Mouse (Mus musculus) spleen, embryonic (tissue): Measurements from ENCODE around the gene Aasdhppt.

Source experiments
- CTCF ChIA-PET: fragments of 350-600 bp; sonication (Branson Sonifier 250); formaldehyde crosslinking; loops from one replicate; lab custom pipeline; 2022; lab: Charles Lee

The Aasdhppt gene

GRCm38 (mm10) chr9:4309351-4310085 lies at the start of gene Aasdhppt, which contains the start of gene Kbtbd3:
Aasdhppt (minus strand) TSS chr9:4309471.
Kbtbd3 (plus strand) TSS chr9:4309833.
- CTCF ChIA-PET, result no interaction called here

- CTCF ChIA-PET, result no interaction called here
Observed at GRCm38 (mm10) chr9:4353163-4353562, 43.9 kb upstream of the Aasdhppt start.

GRCm38 (mm10) chr9:4318939-4319721 lies 9.9 kb upstream of the Aasdhppt start:
- CTCF ChIA-PET, result no interaction called here

- CTCF ChIA-PET, result no interaction called here
Observed at GRCm38 (mm10) chr9:4315746-4316145, 6.5 kb upstream of the Aasdhppt start.

- CTCF ChIA-PET, result no interaction called here
Observed at GRCm38 (mm10) chr9:4313946-4314345, 4.7 kb upstream of the Aasdhppt start.

GRCm38 (mm10) chr9:4311162-4311561 lies 1.9 kb upstream of the Aasdhppt start:
- CTCF ChIA-PET, result no interaction called here

GRCm38 (mm10) chr9:4310706-4311105 lies 1.4 kb upstream of the Aasdhppt start:
- CTCF ChIA-PET, result no interaction called here

- CTCF ChIA-PET, result no interaction called here
Observed at GRCm38 (mm10) chr9:4308628-4309350, 482 bp downstream of the Aasdhppt start.

GRCm38 (mm10) chr9:4304867-4305266 lies 4.4 kb downstream of the Aasdhppt start:
- CTCF ChIA-PET, result interaction anchor here (0.7 kb wide), 1 partner anchor 13 kb away, joined by 3 read pairs; no protein-coding TSS in a partner anchor

- CTCF ChIA-PET, result interaction anchor here (0.6 kb wide), 1 partner anchor 9 kb away, joined by 3 read pairs; no protein-coding TSS in a partner anchor
Observed at GRCm38 (mm10) chr9:4300466-4300865, 8.8 kb downstream of the Aasdhppt start.

GRCm38 (mm10) chr9:4283850-4284249 lies 25.4 kb downstream of the Aasdhppt start:
- CTCF ChIA-PET, result no interaction called here

- CTCF ChIA-PET, result no interaction called here
Observed at GRCm38 (mm10) chr9:4266881-4267280, 42.4 kb downstream of the Aasdhppt start.

GRCm38 (mm10) chr9:4260746-4261090 lies 48.6 kb downstream of the Aasdhppt start:
- CTCF ChIA-PET, result no interaction called here

- CTCF ChIA-PET, result no interaction called here
Observed at GRCm38 (mm10) chr9:4259841-4260745, 49.2 kb downstream of the Aasdhppt start.

- CTCF ChIA-PET, result no interaction called here
Observed at GRCm38 (mm10) chr9:4259074-4259473, 50.2 kb downstream of the Aasdhppt start.
